Comparison of ENCODE assay signal across 2 mouse cellular contexts in the genomic region with DNA sequence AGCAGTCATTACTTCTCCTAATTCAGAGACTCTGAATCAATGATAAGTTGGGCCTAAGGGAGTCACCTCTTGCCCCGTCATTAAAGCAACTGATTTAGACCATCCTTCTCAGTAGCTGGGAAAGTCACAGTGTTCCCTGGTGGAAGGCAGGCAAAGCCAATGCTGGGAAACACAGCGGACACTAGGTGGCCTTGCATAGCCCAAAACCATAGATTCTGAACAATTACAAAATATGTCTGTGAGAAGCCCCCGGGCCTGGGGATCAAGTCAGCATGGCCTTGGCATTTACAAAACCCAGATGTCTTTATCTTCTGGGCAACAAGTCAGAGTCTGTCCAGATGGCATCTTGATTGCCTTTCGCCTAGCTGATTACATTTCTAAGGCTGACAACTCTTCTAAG.
TF ChIP-seq lines count a peak whose summit lies in the region.

No protein-coding gene starts in this region.

TF ChIP-seq in CH12.LX, 34 proteins besides CTCF, POLR2A, EP300 and RAD21:
- no peak for TF ChIP-seq ZMIZ1 (IDR thresholded peaks at IDR 0.05; ENCODE audit: low read depth, low read length)
- TF ChIP-seq MEF2A (IDR thresholded peaks at IDR 0.05; ENCODE audit: borderline replicate concordance, low read depth, low read length): no peak
- peak; percentile 15; the same call in 1 of the 2 replicates for TF ChIP-seq SMC3 (IDR thresholded peaks at IDR 0.05; ENCODE audit: low read depth, low read length)
- no peak for TF ChIP-seq USF2 (conservative IDR thresholded peaks at IDR 0.05; ENCODE audit: low read depth, low read length)

TF ChIP-seq in MEL, 35 proteins besides CTCF, POLR2A, EP300 and RAD21:
- TF ChIP-seq SMC3 (IDR thresholded peaks at IDR 0.05; ENCODE audit: low read depth, low read length) (peak; percentile 26; the same call in 1 of the 2 replicates), ZNF384 (IDR thresholded peaks at IDR 0.05; ENCODE audit: low read depth, low read length) (no peak)
